Mouse (Mus musculus): Measurements from ENCODE around the gene Tgif2. TPM values are rescaled to one million over a fixed set of nuclear protein-coding genes. Genes with fewer than 3 reads are reported as not detected.

Tgif2 gene
- polyA plus RNA-seq, 1 experiment from 2014 or later = 13.7 TPM

DNA sequence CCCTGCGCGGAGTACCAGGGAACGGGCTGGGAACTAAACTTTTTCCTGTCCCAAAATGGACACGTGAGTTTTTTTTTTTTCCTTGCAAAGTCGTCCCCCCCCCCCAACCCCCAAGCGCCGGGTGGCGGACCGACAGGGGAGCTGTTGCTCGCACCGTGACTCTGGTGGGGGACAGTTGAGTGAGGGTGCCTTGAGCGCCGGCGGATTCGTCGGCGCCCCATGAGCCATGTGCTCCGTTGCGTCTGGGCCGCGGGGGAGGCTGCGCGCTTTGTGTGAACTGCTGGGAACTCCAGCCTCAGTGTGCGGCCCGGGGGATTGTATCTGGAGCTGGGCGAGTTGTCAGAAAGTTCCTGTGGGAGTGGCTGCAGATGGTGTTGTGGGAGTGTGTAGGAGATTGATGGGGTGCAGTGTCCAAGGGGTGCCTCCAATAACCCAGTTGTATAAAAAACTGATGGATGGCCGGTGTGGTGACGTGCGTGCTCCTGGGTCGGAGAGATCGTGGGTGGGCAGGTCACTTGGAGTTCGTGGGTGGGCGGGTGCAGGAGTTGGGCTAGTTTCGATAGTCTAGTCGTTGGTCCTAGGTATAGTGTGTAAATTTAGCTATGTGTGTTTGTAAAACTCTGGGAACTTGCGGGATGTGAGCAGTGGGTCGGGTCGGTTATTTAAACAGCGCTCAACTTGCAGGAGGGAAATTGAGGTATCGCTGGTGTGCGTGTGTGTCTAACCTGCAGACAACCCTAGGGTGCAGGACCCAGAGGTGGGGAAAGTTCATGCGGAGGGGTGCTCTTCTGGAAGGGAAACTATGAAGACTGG, 1.4 kb downstream of the Tgif2 start:
- H3K4me2 ChIP-seq (replicated peaks; ENCODE audit: low read depth, low read length) = peak overlapping the region; percentile 92
- ATAC-seq = peak; percentile 25
- no peak for TF ChIP-seq EP300 (IDR thresholded peaks at IDR 0.05)
- TF ChIP-seq CTCF (IDR thresholded peaks at IDR 0.05) = peak; percentile 14; the same call in 1 of the 2 replicates
- H3K27me3 ChIP-seq (replicated peaks; ENCODE audit: insufficient read depth, low read length) = no peaks in the 10 kb centered on the region
- under 1% methylated on average over 35 of the region's 42 CpGs for WGBS
- peak overlapping the region; percentile 65 for H3K9ac ChIP-seq (replicated peaks; ENCODE audit: low read depth)
- DNase-seq (ENCODE audit: low spot score) = peak; percentile 65
- no peaks in the 10 kb centered on the region for H3K9me3 ChIP-seq (ENCODE audit: low read length)
- H3K4me3 ChIP-seq (ENCODE audit: low read depth, low read length) = peak overlapping the region; percentile 82
- peaks cover 34% of the 10 kb centered on the region for H3K4me1 ChIP-seq (ENCODE audit: insufficient read depth, low read depth, low read length)
- no peaks in the 10 kb centered on the region for H3K36me3 ChIP-seq (ENCODE audit: insufficient read depth, low read length)
- peak overlapping the region; percentile 85 for H3K27ac ChIP-seq (ENCODE audit: low read length)

DNA sequence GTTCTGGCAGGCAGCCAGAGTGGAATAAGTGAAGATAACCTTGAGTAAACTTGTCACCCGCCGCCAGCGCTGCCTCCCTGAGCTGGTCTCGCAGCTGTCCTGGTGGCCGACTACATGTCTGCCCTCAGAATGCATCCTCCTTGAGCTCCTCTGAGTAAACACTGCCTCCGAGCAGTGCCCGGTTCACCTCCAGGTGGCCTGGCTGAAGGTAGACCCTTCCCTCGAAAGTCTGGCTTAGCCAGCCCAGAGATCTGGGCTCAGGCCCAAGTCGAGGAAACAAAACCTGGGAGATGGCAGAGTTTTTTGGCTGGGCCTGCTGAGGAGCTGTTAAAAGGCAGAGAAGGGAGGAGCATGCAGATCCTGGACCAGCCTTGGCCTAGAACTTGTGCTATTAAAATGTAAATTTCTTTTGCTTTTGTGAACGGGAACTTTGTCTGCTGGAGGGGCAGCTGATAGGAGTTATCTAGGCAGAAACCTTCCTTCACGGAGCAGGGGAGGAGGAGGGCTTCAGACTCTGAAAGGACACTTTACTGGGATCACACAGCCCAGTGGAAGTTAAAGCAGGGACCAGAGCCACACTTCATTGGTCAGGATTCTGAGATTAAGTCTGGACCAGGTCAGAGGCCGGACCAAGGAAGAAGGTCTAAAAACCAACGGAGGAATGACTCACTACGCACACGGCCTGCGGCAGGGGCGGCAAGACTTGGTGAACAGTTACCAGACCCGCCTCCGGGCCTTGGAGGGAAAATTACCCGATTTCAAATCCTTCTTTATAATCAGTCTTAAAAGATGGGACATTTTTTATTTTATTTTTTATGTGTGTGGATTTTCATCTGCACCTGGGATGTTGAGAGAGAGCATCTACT, 2.3 kb downstream of the Tgif2 start:
- H3K4me2 ChIP-seq (replicated peaks; ENCODE audit: low read depth, low read length) = peak overlapping the region; percentile 92
- peak overlapping the region; percentile 82; the same call in 1 of the 2 replicates for H3K4me3 ChIP-seq (ENCODE audit: low read depth, low read length)
- H3K27me3 ChIP-seq (replicated peaks; ENCODE audit: insufficient read depth, low read length) = no peaks in the 10 kb centered on the region
- no peak overlapping the region for H3K9ac ChIP-seq (replicated peaks; ENCODE audit: low read depth)
- no peak for TF ChIP-seq EP300 (IDR thresholded peaks at IDR 0.05)
- peak; percentile 28 for TF ChIP-seq CTCF (IDR thresholded peaks at IDR 0.05)
- H3K27ac ChIP-seq (ENCODE audit: low read length) = peak overlapping the region; percentile 44
- no peaks in the 10 kb centered on the region for H3K9me3 ChIP-seq (ENCODE audit: low read length)
- 15% methylated on average over 20 of the region's 20 CpGs for WGBS
- peaks cover 36% of the 10 kb centered on the region for H3K4me1 ChIP-seq (ENCODE audit: insufficient read depth, low read depth, low read length)
- ATAC-seq (no peak), DNase-seq (ENCODE audit: low spot score) (peak; percentile 50)
- H3K36me3 ChIP-seq (ENCODE audit: insufficient read depth, low read length) = no peaks in the 10 kb centered on the region

DNA sequence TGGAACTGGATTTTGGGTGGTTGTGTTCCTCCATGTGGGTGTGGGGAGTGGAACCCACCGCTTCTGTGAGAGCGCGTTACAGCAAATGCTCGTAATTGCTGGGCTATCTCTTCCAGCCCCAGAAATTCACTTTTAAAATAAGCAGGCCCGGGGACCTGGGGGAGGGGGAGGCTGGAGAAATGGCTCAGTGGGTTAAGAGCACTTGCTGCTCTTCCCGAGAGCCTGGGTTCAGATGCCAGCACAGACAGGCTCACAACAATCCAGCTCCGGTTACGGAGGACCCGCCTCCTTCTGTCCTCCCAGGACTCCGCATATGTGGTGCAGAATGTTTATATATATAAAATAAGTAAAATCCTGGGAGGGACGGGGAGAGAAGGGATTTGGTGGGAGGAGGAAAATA, 2.9 kb downstream of the Tgif2 start:
- 20% methylated on average over 11 of the region's 11 CpGs for WGBS
- no peak for DNase-seq (ENCODE audit: low spot score)

DNA sequence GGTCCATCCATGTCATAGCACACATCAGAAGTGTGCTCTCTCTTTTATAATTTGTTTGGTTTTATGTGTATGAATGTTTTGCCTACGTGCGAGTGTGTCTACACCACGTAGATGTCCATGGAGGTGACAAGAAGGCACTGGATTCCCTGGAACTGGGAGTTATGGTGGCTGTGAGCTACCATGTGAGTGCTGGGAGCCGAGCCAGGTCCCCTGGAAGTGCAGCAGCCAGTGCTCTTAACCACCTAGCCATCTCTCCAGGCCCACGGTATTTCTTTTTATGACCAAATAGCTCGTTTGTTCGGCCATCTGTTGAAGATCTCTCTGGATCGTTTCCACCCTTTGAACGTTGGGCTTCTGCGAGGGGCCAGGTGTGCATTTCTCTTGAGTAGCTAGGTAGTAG, 3.5 kb downstream of the Tgif2 start:
- WGBS = 60% methylated on average over 10 of the region's 10 CpGs
- H3K4me2 ChIP-seq (replicated peaks; ENCODE audit: low read depth, low read length) = no peak overlapping the region
- no peaks in the 10 kb centered on the region for H3K9me3 ChIP-seq (ENCODE audit: low read length)
- H3K36me3 ChIP-seq (ENCODE audit: insufficient read depth, low read length) = no peaks in the 10 kb centered on the region
- H3K27me3 ChIP-seq (replicated peaks; ENCODE audit: insufficient read depth, low read length) = no peaks in the 10 kb centered on the region
- TF ChIP-seq CTCF (IDR thresholded peaks at IDR 0.05) (no peak), EP300 (IDR thresholded peaks at IDR 0.05) (no peak)
- H3K27ac ChIP-seq (ENCODE audit: low read length) = no peak overlapping the region
- no peak overlapping the region for H3K4me3 ChIP-seq (ENCODE audit: low read depth, low read length)
- no peak for DNase-seq (ENCODE audit: low spot score)
- H3K9ac ChIP-seq (replicated peaks; ENCODE audit: low read depth) = no peak overlapping the region
- no peak for ATAC-seq
- H3K4me1 ChIP-seq (ENCODE audit: insufficient read depth, low read depth, low read length) = peaks cover 36% of the 10 kb centered on the region

More for the DNA sequence above, 2.9 kb downstream of the Tgif2 start:
- TF ChIP-seq EP300 (IDR thresholded peaks at IDR 0.05) = no peak
- TF ChIP-seq CTCF (IDR thresholded peaks at IDR 0.05) = no peak
- Histone ChIP-seq H3K36me3 (ENCODE audit: insufficient read depth, low read length) (no peaks in the 10 kb centered on the region), H3K4me3 (ENCODE audit: low read depth, low read length) (no peak overlapping the region), H3K4me2 (replicated peaks; ENCODE audit: low read depth, low read length) (no peak overlapping the region), H3K27me3 (replicated peaks; ENCODE audit: insufficient read depth, low read length) (no peaks in the 10 kb centered on the region), H3K4me1 (ENCODE audit: insufficient read depth, low read depth, low read length) (peaks cover 36% of the 10 kb centered on the region), H3K9me3 (ENCODE audit: low read length) (no peaks in the 10 kb centered on the region), H3K27ac (ENCODE audit: low read length) (no peak overlapping the region), H3K9ac (replicated peaks; ENCODE audit: low read depth) (no peak overlapping the region)
- no peak for ATAC-seq

DNA sequence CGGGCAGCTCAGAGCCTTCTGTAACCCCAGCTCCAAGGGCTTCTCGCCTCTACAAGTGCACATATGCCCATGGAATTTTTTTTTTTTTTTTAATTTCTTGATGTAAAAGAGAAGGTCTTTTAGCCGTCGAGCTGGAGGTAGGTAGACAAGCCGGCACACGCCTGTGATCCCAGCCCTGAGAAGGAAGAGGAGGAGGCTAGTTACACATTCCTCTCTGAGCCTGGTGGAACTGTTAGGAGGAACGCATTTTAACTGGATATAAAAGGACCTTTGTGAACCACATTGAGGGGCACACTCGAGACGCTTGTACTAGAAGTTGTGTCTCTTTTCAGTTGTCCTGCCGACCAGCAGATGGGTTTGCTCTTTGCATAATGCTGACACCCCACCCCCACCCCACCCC, 4.9 kb downstream of the Tgif2 start:
- Histone ChIP-seq H3K4me1 (ENCODE audit: insufficient read depth, low read depth, low read length) (peaks cover 36% of the 10 kb centered on the region), H3K27me3 (replicated peaks; ENCODE audit: insufficient read depth, low read length) (no peaks in the 10 kb centered on the region), H3K9me3 (ENCODE audit: low read length) (no peaks in the 10 kb centered on the region), H3K27ac (ENCODE audit: low read length) (peak overlapping the region; percentile 66; the same call in 1 of the 2 replicates), H3K36me3 (ENCODE audit: insufficient read depth, low read length) (no peaks in the 10 kb centered on the region), H3K4me3 (ENCODE audit: low read depth, low read length) (no peak overlapping the region), H3K4me2 (replicated peaks; ENCODE audit: low read depth, low read length) (no peak overlapping the region), H3K9ac (replicated peaks; ENCODE audit: low read depth) (no peak overlapping the region)
- ATAC-seq = no peak
- WGBS = 21% methylated on average over 10 of the region's 10 CpGs
- DNase-seq (ENCODE audit: low spot score) = peak; percentile 46
- TF ChIP-seq CTCF (IDR thresholded peaks at IDR 0.05) = no peak
- no peak for TF ChIP-seq EP300 (IDR thresholded peaks at IDR 0.05)

DNA sequence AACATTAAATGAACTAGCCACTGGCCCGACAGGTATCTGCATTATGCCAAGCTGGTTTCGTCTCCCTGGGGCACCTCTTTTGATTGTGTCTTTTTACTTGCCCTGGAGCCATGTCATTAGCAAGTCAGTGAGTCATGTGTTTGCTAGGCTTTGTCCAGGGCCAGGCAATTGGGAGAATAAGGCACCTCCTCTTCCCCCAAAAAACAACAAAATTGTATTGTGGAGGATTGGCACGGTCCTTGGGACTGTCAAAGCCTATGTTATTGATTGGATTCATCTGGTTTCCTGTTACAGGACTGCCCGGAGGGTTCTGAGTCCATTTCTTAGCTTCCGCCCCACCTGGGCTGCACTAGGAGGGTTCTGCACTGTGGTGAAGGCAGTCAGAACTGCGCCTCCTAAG, 7.8 kb downstream of the Tgif2 start:
- 72% methylated on average over 6 of the region's 6 CpGs for WGBS

More for the DNA sequence above, 7.8 kb downstream of the Tgif2 start:
- DNase-seq (ENCODE audit: low spot score) (no peak), ATAC-seq (no peak)
- no peak overlapping the region for H3K27ac ChIP-seq (ENCODE audit: low read length)
- peaks cover 22% of the 10 kb centered on the region for H3K4me1 ChIP-seq (ENCODE audit: insufficient read depth, low read depth, low read length)
- no peak overlapping the region for H3K4me3 ChIP-seq (ENCODE audit: low read depth, low read length)
- no peaks in the 10 kb centered on the region for H3K27me3 ChIP-seq (replicated peaks; ENCODE audit: insufficient read depth, low read length)
- TF ChIP-seq CTCF (IDR thresholded peaks at IDR 0.05) (no peak), EP300 (IDR thresholded peaks at IDR 0.05) (no peak)
- no peaks in the 10 kb centered on the region for H3K36me3 ChIP-seq (ENCODE audit: insufficient read depth, low read length)
- no peaks in the 10 kb centered on the region for H3K9me3 ChIP-seq (ENCODE audit: low read length)
- H3K4me2 ChIP-seq (replicated peaks; ENCODE audit: low read depth, low read length) = no peak overlapping the region
- H3K9ac ChIP-seq (replicated peaks; ENCODE audit: low read depth) = no peak overlapping the region

Data from lung, postnatal 0 days (tissue).